Mouse (Mus musculus) 3T3-L1 (cell line): ENCODE data around the gene Gm5799.
"Not testable (repeated sequence)": the region's sequence is repeated elsewhere in the genome, so short reads cannot be mapped to it uniquely, and the experiment has no call there.

Source experiments
- DNase-seq: peaks from one replicate; pipeline ENCODE4 v3.0.0-alpha.2; 2015; ENCODE audit warnings: low read depth, low spot score

The Gm5799 gene

GRCm38 (mm10) chr14:43543276-43543675 lies at the start of gene Gm5799:
Gene Gm5799, plus strand, starts transcription at chr14:43543576.
- DNase-seq, result not testable (repeated sequence)

- DNase-seq, result not testable (repeated sequence)
Measured at GRCm38 (mm10) chr14:43531052-43532010, 12.0 kb upstream of the Gm5799 start.

GRCm38 (mm10) chr14:43532011-43532383 lies 11.4 kb upstream of the Gm5799 start:
- not testable (repeated sequence) for DNase-seq

- not testable (repeated sequence) for DNase-seq
Measured at GRCm38 (mm10) chr14:43532387-43532786, 11.0 kb upstream of the Gm5799 start.

- not testable (repeated sequence) for DNase-seq
Measured at GRCm38 (mm10) chr14:43538144-43538543, 5.2 kb upstream of the Gm5799 start.

GRCm38 (mm10) chr14:43546281-43546680 lies 2.9 kb downstream of the Gm5799 start:
- DNase-seq, result not testable (repeated sequence)

GRCm38 (mm10) chr14:43552271-43552670 lies 8.9 kb downstream of the Gm5799 start:
- not testable (repeated sequence) for DNase-seq

- not testable (repeated sequence) for DNase-seq
Measured at GRCm38 (mm10) chr14:43577969-43578368, 34.6 kb downstream of the Gm5799 start.

- not testable (repeated sequence) for DNase-seq
Measured at GRCm38 (mm10) chr14:43579046-43579445, 35.7 kb downstream of the Gm5799 start, which contains the start of gene Gm17654. Gene Gm17654, minus strand, starts transcription at chr14:43579146.
